Comparison of ENCODE assay signal across 8 mouse cellular contexts in the genomic region with DNA sequence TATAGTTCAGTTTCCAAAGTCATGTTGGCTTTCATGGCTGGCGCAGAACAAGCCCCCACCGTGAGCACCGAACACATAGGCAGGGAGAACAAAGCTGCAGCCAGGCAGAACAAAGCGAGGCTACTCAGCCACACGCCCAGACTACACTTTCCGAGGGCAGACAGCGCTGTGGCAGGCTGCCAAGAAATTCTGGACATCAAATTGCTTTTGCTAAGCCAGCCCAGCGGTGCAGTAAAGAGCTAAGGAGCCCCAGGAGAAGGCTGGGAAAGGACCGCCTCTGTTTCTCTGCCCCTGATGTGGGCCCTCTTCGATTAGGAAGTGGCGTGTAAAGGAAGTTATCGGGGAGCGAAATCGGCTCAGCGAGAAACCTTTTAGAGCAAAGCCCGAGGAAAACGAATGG.
DNase-seq lines count a peak whose midpoint lies in the region; ATAC-seq and TF ChIP-seq lines count a peak whose summit lies in the region.

No protein-coding gene starts in this region.

- no peak overlapping the region for H3K9ac ChIP-seq in forebrain, embryonic 12.5 days
- H3K9ac ChIP-seq in heart, embryonic 15.5 days: 0 out of 2 replicates have a peak overlapping the region, but pooled peaks have one; percentile 9
- no peak overlapping the region for H3K9ac ChIP-seq in kidney, postnatal 0 days (ENCODE audit: low read depth, low read length)
- H3K9ac ChIP-seq in liver, embryonic 11.5 days (ENCODE audit: low read depth, low read length): no peak overlapping the region
- no peak overlapping the region for H3K9ac ChIP-seq in neural tube, embryonic 14.5 days (replicated peaks; ENCODE audit: low read depth, low read length)

- peak; percentile 96 for ATAC-seq in forebrain, embryonic 12.5 days (ENCODE audit: low FRiP score)
- ATAC-seq in heart, embryonic 15.5 days (replicated peaks; ENCODE audit: insufficient number of reproducible peaks, insufficient read depth, low FRiP score, low read depth): peak; percentile 86
- ATAC-seq in kidney, postnatal 0 days (replicated peaks; ENCODE audit: low FRiP score, low read depth): peak; percentile 33; the same call in 1 of the 2 replicates
- ATAC-seq in liver, embryonic 11.5 days (replicated peaks; ENCODE audit: low FRiP score): no peak
- ATAC-seq in neural tube, embryonic 14.5 days (ENCODE audit: low read depth): peak; percentile 91

- no peaks in the 10 kb centered on the region for H3K9me3 ChIP-seq in forebrain, embryonic 12.5 days
- H3K9me3 ChIP-seq in heart, embryonic 15.5 days (replicated peaks): no peaks in the 10 kb centered on the region
- H3K9me3 ChIP-seq in kidney, postnatal 0 days (replicated peaks; ENCODE audit: low read length): no peaks in the 10 kb centered on the region
- H3K9me3 ChIP-seq in liver, embryonic 11.5 days (ENCODE audit: control insufficient read depth, low read length): no peaks in the 10 kb centered on the region
- H3K9me3 ChIP-seq in neural tube, embryonic 14.5 days (ENCODE audit: control insufficient read depth, low read length): no peaks in the 10 kb centered on the region

- no peak for TF ChIP-seq CTCF in kidney, postnatal 0 days (IDR thresholded peaks at IDR 0.05; ENCODE audit: low read depth)

- WGBS in forebrain, embryonic 12.5 days: 4% methylated on average over 17 of the region's 17 CpGs
- 6% methylated on average over 17 of the region's 17 CpGs for whole genome bisulfite sequencing in heart, embryonic 15.5 days
- 20% methylated on average over 17 of the region's 17 CpGs for WGBS in kidney, postnatal 0 days
- WGBS in liver, embryonic 11.5 days: 47% methylated on average over 17 of the region's 17 CpGs
- 7% methylated on average over 17 of the region's 17 CpGs for WGBS in neural tube, embryonic 14.5 days

- H3K4me2 ChIP-seq in forebrain, embryonic 12.5 days: peak overlapping the region; percentile 13
- H3K4me2 ChIP-seq in heart, embryonic 15.5 days: peak overlapping the region; percentile 59
- H3K4me2 ChIP-seq in kidney, postnatal 0 days (ENCODE audit: low read length): peak overlapping the region; percentile 32; the same call in 1 of the 2 replicates
- no peak overlapping the region for H3K4me2 ChIP-seq in liver, embryonic 11.5 days
- H3K4me2 ChIP-seq in neural tube, embryonic 14.5 days (ENCODE audit: low read depth, low read length): peak overlapping the region; percentile 23; the same call in 1 of the 2 replicates

- H3K36me3 ChIP-seq in forebrain, embryonic 12.5 days (replicated peaks): no peaks in the 10 kb centered on the region
- no peaks in the 10 kb centered on the region for H3K36me3 ChIP-seq in heart, embryonic 15.5 days
- no peaks in the 10 kb centered on the region for H3K36me3 ChIP-seq in kidney, postnatal 0 days (ENCODE audit: insufficient read depth, low read length)
- H3K36me3 ChIP-seq in liver, embryonic 11.5 days (ENCODE audit: control insufficient read depth, insufficient read depth, low read length): no peaks in the 10 kb centered on the region
- no peaks in the 10 kb centered on the region for H3K36me3 ChIP-seq in neural tube, embryonic 14.5 days (ENCODE audit: control insufficient read depth, insufficient read depth, low read length)

- H3K27me3 ChIP-seq in forebrain, embryonic 12.5 days: no peaks in the 10 kb centered on the region
- H3K27me3 ChIP-seq in heart, embryonic 15.5 days: no peaks in the 10 kb centered on the region
- no peaks in the 10 kb centered on the region for H3K27me3 ChIP-seq in kidney, postnatal 0 days (ENCODE audit: insufficient read depth, low read length)
- H3K27me3 ChIP-seq in liver, embryonic 11.5 days (replicated peaks; ENCODE audit: control insufficient read depth, insufficient read depth, low read length): no peaks in the 10 kb centered on the region
- H3K27me3 ChIP-seq in neural tube, embryonic 14.5 days (ENCODE audit: control insufficient read depth, insufficient read depth, low read length): no peaks in the 10 kb centered on the region

- peak; percentile 29 for DNase-seq in layer of hippocampus, adult 11-12 months (ENCODE audit: low spot score)
- DNase-seq in layer of hippocampus, adult 9-10 months (ENCODE audit: low spot score): no peak
- DNase-seq in kidney, postnatal 0 days (ENCODE audit: low spot score): peak; percentile 88
- DNase-seq in liver, embryonic 11.5 days (ENCODE audit: low spot score): peak; percentile 45
- DNase-seq in urinary bladder, postnatal 14 days (ENCODE audit: low spot score): peak; percentile 83

- H3K4me1 ChIP-seq in forebrain, embryonic 12.5 days: peaks cover 15% of the 10 kb centered on the region
- H3K4me1 ChIP-seq in heart, embryonic 15.5 days (replicated peaks): peaks cover 11% of the 10 kb centered on the region
- 0 out of 2 replicates have a peak, but pooled peaks cover 5% of the 10 kb centered on the region for H3K4me1 ChIP-seq in kidney, postnatal 0 days (replicated peaks; ENCODE audit: insufficient read depth, low read length)
- peaks cover 5% of the 10 kb centered on the region; the same call in 1 of the 2 replicates for H3K4me1 ChIP-seq in liver, embryonic 11.5 days (replicated peaks; ENCODE audit: control insufficient read depth, insufficient read depth, low read length)
- peaks cover 7% of the 10 kb centered on the region for H3K4me1 ChIP-seq in neural tube, embryonic 14.5 days (ENCODE audit: control insufficient read depth, insufficient read depth, low read length)

- H3K27ac ChIP-seq in forebrain, embryonic 12.5 days: peak overlapping the region; percentile 85
- peak overlapping the region; percentile 77 for H3K27ac ChIP-seq in heart, embryonic 15.5 days
- no peak overlapping the region for H3K27ac ChIP-seq in kidney, postnatal 0 days
- no peak overlapping the region for H3K27ac ChIP-seq in liver, embryonic 11.5 days (ENCODE audit: low read depth, low read length)
- H3K27ac ChIP-seq in neural tube, embryonic 14.5 days (ENCODE audit: low read depth, low read length): peak overlapping the region; percentile 46

- no peak overlapping the region for H3K4me3 ChIP-seq in forebrain, embryonic 12.5 days (replicated peaks)
- peak overlapping the region; percentile 40 for H3K4me3 ChIP-seq in heart, embryonic 15.5 days
- no peak overlapping the region for H3K4me3 ChIP-seq in kidney, postnatal 0 days (replicated peaks; ENCODE audit: low read depth, low read length)
- no peak overlapping the region for H3K4me3 ChIP-seq in liver, embryonic 11.5 days (ENCODE audit: low read depth, low read length)
- H3K4me3 ChIP-seq in neural tube, embryonic 14.5 days (ENCODE audit: low read depth, low read length): no peak overlapping the region

Comparison
In these comparisons a context has a peak if more than half of its experiments do, and no peak if none do; other contexts are left out.
1. H3K27ac ChIP-seq: peak in forebrain, embryonic 12.5 days (single experiment), heart, embryonic 15.5 days (single experiment) and neural tube, embryonic 14.5 days (single experiment); none in kidney, postnatal 0 days (single experiment) and liver, embryonic 11.5 days (single experiment).